Mouse (Mus musculus) embryonic facial prominence, embryonic 10.5 days (tissue): ENCODE measurements around the gene Rassf4. TPM values are rescaled to one million over a fixed set of nuclear protein-coding genes. Genes with fewer than 3 reads are reported as not detected.

Experiments used
- DNase-seq: peaks from one replicate; pipeline ENCODE4 v3.0.0-alpha.2; 2017; ENCODE audit warnings: low spot score
- H3K27ac ChIP-seq: fragments of 300-500 bp; sonication (generic); replicated peaks from 2 replicates; pipeline ENCODE4 v1.5.1; 2016; ENCODE audit warnings: mild to moderate bottlenecking
- H3K27me3 ChIP-seq: fragments of 300-500 bp; sonication (generic); replicated peaks from 2 replicates; pipeline ENCODE4 v1.6.1; 2016; ENCODE audit warnings: low read depth, mild to moderate bottlenecking; ENCODE audit not compliant: poor library complexity, severe bottlenecking
- H3K36me3 ChIP-seq: fragments of 300-500 bp; sonication (generic); replicated peaks from 2 replicates; pipeline ENCODE4 v1.6.1; 2016; ENCODE audit warnings: mild to moderate bottlenecking, moderate library complexity
- H3K4me1 ChIP-seq: fragments of 300-500 bp; sonication (generic); 2 replicates; pipeline ENCODE4 v1.6.1; 2016
- H3K4me3 ChIP-seq: fragments of 300-500 bp; sonication (generic); 2 replicates; pipeline ENCODE4 v1.5.1; 2016; ENCODE audit warnings: mild to moderate bottlenecking, moderate library complexity
- H3K9me3 ChIP-seq: fragments of 300-500 bp; sonication (generic); 2 replicates; pipeline ENCODE4 v1.6.1; 2016; ENCODE audit warnings: mild to moderate bottlenecking
- WGBS: fragments of 180-500 bp; shearing (Covaris S2); methylation state at CpG from one replicate; pipeline ENCODE4 v1.1.7; 2016; 5-methylcytosine and 5-hydroxymethylcytosine counted together
- polyA plus RNA-seq: library from polyadenylated mRNA; unstranded; fragments of >200 nt; fragmentation: Nextera tagmentation; extraction: Ambion mirVana; gene quantifications from 2 replicates; pipeline ENCODE4 v1.2.1, GENCODE M21; 2016

Gene Rassf4
- polyA plus RNA-seq, 1 experiment from 2014 or later = 12.8 TPM

DNA sequence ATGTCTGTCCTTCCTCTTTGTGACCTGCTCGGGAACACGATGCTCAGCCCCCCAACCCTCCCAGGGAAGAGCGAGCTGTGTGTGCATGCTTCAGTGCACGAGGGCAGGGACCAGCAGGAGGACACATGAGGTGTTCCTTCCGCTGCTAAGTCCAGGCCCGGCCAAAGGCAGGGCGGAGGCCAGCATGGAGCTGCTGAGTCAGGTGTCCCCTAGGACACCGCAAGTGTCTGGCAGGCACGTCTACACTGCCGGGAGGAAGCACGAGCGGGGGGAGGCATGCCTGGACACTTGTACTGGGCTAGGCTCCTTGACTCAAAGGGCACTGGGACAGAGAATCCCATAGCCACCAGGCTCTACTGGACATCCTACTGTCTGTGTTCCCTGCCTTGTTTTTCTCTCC, 26.0 kb downstream of the Rassf4 start:
- H3K4me3 ChIP-seq = no peak overlapping the region
- peaks cover 7% of the 10 kb centered on the region; the same call in 1 of the 2 replicates for H3K36me3 ChIP-seq
- H3K4me1 ChIP-seq = peaks cover 21% of the 10 kb centered on the region; the same call in 1 of the 2 replicates
- H3K27me3 ChIP-seq = no peaks in the 10 kb centered on the region
- H3K27ac ChIP-seq = no peak overlapping the region
- H3K9me3 ChIP-seq = no peaks in the 10 kb centered on the region
- DNase-seq = no peak
- 83% methylated on average over 12 of the region's 12 CpGs for whole genome bisulfite sequencing

DNA sequence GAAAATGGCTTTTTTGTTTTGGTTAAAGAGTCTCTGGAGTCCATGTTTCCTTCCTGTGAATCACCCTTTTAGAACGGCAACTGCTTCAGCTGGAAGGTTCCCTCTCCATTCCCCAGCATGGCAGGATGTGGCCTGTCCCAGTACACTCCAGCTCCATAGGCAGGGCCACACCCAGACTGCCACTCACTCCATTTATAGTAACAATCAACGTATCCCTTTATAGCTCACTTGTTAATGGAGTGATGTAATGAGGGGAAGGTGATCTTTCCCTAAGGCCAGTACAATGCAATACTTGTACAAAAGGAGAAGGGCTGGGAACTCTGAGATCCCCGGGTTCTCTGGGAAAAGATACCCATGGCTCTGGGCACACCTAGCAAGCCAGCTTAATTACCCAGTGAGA, 29.4 kb downstream of the Rassf4 start:
- Histone ChIP-seq H3K4me3 (no peak overlapping the region), H3K9me3 (no peaks in the 10 kb centered on the region), H3K36me3 (peaks cover 7% of the 10 kb centered on the region; the same call in 1 of the 2 replicates), H3K4me1 (0 out of 2 replicates have a peak, but pooled peaks cover 6% of the 10 kb centered on the region), H3K27ac (no peak overlapping the region), H3K27me3 (no peaks in the 10 kb centered on the region)
- no peak for DNase-seq
- 68% methylated on average over 3 of the region's 3 CpGs for WGBS

DNA sequence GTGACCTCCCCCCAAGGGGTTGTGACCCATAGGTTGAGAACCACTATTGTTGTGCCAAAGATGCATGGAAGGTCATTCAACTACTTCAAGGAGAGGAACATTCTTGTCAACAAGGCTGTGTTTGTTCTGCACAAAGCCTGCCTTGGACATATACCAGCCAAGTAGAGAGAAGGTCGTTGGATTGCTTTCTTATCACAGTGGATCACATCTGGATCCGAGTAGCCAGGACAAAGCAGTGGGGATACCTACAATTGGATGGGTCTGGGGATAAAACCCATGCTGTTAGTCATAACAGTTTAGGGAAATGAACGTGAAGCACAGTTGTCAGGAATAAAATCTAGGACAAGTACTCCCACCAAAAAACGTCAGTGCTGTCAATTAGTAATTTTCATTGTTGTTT, 29.9 kb downstream of the Rassf4 start:
- no peak for DNase-seq
- no peaks in the 10 kb centered on the region for H3K27me3 ChIP-seq
- H3K4me1 ChIP-seq = 0 out of 2 replicates have a peak, but pooled peaks cover 9% of the 10 kb centered on the region
- no peak overlapping the region for H3K4me3 ChIP-seq
- no peak overlapping the region for H3K27ac ChIP-seq
- no peaks in the 10 kb centered on the region for H3K9me3 ChIP-seq
- H3K36me3 ChIP-seq = peaks cover 7% of the 10 kb centered on the region; the same call in 1 of the 2 replicates
- 52% methylated on average over 4 of the region's 4 CpGs for WGBS

DNA sequence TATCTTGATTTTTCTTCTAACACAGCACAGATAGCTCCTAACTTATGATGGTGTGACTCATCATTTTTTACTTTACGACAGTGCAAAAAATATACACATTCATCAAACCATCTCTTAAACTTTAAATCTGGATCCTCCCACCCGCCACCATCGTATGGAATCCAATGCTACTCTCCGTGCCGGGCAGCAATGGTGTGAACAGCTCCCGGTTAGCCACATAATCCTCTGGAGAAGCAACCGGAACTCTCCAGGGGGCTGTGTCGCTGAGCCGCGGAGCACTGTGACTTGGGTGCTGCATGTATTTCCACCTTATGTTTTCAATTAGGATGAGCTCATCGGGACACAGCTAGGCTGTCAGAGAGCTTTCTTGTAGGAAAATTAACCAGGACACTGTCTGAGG, 30.8 kb downstream of the Rassf4 start:
- Histone ChIP-seq H3K9me3 (no peaks in the 10 kb centered on the region), H3K4me3 (no peak overlapping the region), H3K27ac (no peak overlapping the region), H3K36me3 (peaks cover 10% of the 10 kb centered on the region; the same call in 1 of the 2 replicates), H3K27me3 (no peaks in the 10 kb centered on the region), H3K4me1 (0 out of 2 replicates have a peak, but pooled peaks cover 11% of the 10 kb centered on the region)
- 83% methylated on average over 11 of the region's 11 CpGs for WGBS
- no peak for DNase-seq

DNA sequence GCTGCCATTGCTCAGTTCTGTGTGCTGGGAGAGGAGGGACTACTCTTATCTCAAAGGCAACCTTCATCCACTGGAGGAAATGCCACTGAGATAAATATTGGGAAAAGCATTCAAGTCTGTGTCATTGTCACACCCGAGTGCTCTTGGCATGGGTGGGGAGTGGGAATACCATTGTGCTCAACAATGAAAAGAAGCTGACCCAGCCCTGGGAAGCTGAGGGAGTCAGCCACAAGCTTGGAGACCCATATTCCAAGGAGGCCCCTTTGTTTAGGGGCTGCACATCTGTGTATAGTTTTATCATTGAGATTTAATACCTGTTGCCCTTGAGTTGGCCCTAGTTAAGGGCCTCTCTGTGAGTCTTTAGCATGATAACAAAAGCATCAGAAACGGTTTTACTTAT, 34.1 kb downstream of the Rassf4 start:
- no peak for DNase-seq
- H3K4me3 ChIP-seq = no peak overlapping the region
- H3K36me3 ChIP-seq = peaks cover 5% of the 10 kb centered on the region; the same call in 1 of the 2 replicates
- WGBS = 75% methylated on average over 2 of the region's 2 CpGs
- no peaks in the 10 kb centered on the region for H3K27me3 ChIP-seq
- H3K27ac ChIP-seq = no peak overlapping the region
- H3K9me3 ChIP-seq = no peaks in the 10 kb centered on the region
- peaks cover 22% of the 10 kb centered on the region for H3K4me1 ChIP-seq

DNA sequence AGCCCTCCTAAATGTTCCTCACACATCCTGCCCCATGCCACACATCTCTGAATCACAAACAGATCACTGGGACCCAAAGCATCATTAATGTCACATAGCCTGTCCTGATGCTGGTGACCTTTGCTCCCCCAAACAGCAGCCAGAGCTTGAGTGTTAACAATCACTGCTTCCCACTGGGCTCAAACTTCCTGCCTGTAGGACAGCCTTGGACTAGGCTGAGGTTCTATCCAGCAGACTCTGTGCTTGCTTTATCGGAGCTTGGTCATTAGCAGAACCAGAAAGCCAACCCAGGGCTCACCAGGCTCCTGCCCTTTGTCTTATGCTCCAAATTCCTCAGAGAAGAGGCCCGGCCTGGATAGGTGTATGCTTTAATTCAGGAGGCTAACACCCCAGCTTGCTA, 34.9 kb downstream of the Rassf4 start:
- H3K27ac ChIP-seq = no peak overlapping the region
- H3K27me3 ChIP-seq = no peaks in the 10 kb centered on the region
- no peak for DNase-seq
- H3K36me3 ChIP-seq = peaks cover 5% of the 10 kb centered on the region; the same call in 1 of the 2 replicates
- H3K4me1 ChIP-seq = peaks cover 22% of the 10 kb centered on the region
- no peaks in the 10 kb centered on the region for H3K9me3 ChIP-seq
- no peak overlapping the region for H3K4me3 ChIP-seq
- WGBS = 86% methylated on average over 2 of the region's 2 CpGs

DNA sequence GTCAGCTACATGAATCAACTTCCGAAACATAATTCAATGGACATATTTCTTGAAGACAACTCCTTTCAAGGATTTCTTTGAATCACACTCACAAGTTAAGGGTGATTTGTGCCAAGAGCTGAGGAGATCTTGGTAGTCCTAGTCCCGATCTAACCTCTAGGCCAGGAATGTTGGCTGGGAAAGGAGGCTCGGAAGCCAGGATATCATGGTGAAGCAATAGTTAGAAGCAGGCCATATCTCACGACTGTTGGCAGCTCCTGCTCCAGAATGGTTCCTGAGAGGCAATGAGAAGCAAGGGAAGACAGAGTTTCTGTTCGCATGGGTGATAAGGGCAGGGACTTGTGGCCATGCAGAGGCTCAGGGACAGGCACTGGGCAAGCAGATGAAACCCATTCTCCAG, 36.3 kb downstream of the Rassf4 start:
- H3K4me1 ChIP-seq = peaks cover 16% of the 10 kb centered on the region
- no peak overlapping the region for H3K27ac ChIP-seq
- H3K4me3 ChIP-seq = no peak overlapping the region
- H3K9me3 ChIP-seq = no peaks in the 10 kb centered on the region
- peaks cover 5% of the 10 kb centered on the region; the same call in 1 of the 2 replicates for H3K36me3 ChIP-seq
- 91% methylated on average over 5 of the region's 5 CpGs for WGBS
- H3K27me3 ChIP-seq = no peaks in the 10 kb centered on the region
- DNase-seq = no peak

DNA sequence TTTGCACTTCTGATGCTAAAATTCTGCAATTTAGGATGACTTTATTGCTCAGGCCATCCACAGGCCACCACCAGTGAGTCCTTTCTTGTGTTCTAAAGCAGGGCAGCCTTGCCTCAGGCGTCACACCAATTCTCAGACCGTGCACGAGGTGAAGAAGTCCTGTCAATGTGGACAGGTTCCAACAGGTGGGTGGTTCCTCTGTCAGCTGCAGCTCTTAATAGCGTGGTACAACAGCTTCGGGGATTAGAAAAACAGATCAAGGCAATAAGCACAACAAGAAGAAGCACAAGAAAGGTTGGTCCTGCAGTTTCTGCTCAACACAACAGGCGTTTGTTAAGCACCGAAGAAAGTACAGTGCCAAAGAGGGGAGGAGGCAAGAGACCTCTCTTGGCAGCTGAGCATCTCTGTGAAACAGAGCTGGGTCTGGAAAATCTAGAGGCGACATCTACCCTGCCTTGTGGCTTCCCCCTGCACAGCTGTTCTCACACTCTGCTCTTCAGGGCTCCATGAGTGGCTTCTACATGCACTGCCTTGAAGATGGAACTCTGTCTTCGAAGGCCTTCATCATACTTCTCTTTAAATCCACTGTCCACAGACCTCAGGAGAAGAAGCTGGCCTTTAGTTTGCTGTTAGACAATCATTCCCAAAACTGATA, 37.0 kb downstream of the Rassf4 start:
- Histone ChIP-seq H3K27ac (no peak overlapping the region), H3K36me3 (peaks cover 5% of the 10 kb centered on the region; the same call in 1 of the 2 replicates), H3K27me3 (no peaks in the 10 kb centered on the region), H3K4me1 (peaks cover 16% of the 10 kb centered on the region), H3K9me3 (no peaks in the 10 kb centered on the region), H3K4me3 (no peak overlapping the region)
- no peak for DNase-seq
- 81% methylated on average over 9 of the region's 9 CpGs for WGBS

DNA sequence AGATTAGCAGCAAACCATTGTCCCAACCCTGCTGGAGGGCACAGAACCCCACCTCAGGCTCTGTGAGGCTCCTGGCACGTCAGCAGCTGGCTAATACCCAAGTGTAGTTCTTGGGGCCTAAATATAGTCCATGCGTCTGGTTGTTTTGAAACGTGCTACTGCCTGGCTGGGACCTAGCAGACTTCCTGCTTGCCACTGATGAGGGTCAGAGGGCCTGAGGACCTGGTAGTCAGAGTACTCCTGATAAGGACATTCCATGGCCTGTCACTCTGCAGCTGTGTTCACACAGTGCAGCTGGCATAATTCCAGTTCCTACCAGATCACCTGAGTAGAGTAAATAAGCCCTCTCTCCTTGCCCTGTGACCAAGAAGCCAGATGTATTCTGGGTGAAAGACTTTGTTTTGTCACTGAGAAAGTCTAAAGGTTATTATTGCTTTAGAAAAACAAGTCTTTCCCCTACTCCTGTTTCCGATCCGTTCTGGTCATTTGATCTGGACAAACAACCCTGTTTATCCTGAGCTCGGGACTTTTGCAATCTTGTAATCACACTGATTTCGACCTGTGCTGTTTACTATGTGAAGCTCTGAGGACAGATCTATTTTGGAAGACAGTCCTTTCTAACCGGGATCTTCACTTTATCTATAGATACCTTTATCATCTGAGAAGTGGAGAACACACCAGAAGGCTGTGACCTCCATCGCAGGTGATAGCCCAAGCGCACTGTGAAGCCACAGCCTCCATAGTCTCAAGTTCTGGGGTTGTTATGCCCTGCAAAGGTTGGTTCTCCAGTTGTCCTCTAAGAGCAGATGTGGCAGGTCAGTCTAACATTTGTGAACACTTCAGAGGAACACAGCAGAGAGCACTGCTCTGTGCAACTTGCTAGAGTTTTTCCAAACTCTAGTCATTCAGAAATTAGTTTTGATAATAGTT, 38.2 kb downstream of the Rassf4 start:
- WGBS = 53% methylated on average over 10 of the region's 10 CpGs
- Histone ChIP-seq H3K36me3 (peaks cover 5% of the 10 kb centered on the region; the same call in 1 of the 2 replicates), H3K27ac (peak overlapping the region; percentile 44; the same call in 1 of the 2 replicates), H3K27me3 (no peaks in the 10 kb centered on the region), H3K4me3 (no peak overlapping the region), H3K4me1 (peaks cover 16% of the 10 kb centered on the region), H3K9me3 (no peaks in the 10 kb centered on the region)
- DNase-seq = peak; percentile 28

DNA sequence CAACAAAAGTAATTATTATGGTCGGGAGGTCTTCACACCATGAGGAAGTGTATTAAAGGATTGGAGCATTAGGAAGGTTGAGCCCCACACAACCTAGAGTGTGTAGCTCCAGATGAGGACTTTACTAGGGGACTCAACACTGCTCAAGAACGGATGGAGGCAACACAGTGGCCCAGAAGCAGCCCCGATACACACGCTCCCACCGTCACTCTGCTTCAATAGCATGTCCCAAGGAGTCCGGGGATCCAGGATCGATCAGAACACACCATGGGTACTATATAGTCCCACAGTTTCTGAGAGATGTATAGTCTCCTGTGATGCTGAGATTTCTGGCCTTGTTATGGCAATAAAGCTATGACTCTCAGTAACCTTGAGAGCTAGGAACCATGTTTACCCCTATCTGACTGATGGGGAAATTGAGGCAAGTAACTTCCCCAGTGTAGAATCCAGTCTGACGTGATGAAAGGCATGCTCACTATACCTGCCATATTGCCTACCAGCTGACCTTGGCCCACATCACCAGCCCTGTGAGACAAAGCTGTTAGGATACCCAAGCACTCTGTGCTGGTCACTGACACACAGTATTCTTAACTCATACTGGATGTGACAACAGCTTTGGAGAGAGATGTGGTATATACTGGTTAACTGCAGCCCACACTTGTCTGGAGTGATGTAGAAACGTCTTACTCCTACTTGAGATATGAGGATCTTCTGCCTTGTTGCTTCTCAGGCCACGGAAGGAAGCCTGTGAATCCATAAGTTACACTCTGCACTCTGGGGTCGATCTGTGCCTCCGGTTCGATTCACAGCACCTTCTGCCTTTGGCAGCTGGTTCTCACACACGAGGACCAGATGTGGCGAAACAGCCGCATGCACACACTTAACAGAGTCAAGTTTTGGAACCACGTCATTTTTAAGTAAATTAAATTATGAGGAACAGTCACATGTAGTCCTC, 39.7 kb downstream of the Rassf4 start:
- DNase-seq = no peak
- peaks cover 5% of the 10 kb centered on the region; the same call in 1 of the 2 replicates for H3K36me3 ChIP-seq
- no peak overlapping the region for H3K27ac ChIP-seq
- no peaks in the 10 kb centered on the region for H3K9me3 ChIP-seq
- no peak overlapping the region for H3K4me3 ChIP-seq
- H3K4me1 ChIP-seq = peaks cover 20% of the 10 kb centered on the region
- no peaks in the 10 kb centered on the region for H3K27me3 ChIP-seq
- WGBS = 88% methylated on average over 17 of the region's 17 CpGs

DNA sequence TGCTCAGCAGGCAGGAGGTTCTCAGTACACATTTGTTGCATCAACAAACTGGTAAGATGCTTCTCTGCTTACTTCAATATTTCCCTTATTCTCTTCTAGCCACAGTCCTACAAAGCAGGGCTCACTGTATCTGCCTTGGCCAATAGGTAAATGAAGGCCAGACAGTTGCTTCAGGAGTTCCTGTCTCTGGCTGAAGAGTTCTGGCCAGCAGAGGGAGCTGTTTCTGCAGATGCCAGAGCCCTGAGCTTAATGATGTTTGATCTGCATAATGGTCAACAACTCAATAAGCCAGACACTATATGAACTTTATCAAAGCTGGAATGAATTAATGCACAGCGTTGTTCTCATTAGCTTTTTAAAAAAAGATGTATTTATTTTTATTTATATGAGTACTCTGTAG, 41.6 kb downstream of the Rassf4 start:
- Histone ChIP-seq H3K9me3 (no peaks in the 10 kb centered on the region), H3K4me3 (no peak overlapping the region), H3K36me3 (peaks cover 2% of the 10 kb centered on the region), H3K4me1 (peaks cover 21% of the 10 kb centered on the region), H3K27me3 (no peaks in the 10 kb centered on the region), H3K27ac (no peak overlapping the region)
- peak; percentile 67 for DNase-seq
- 49% methylated on average over 1 of the region's 1 CpGs for WGBS

DNA sequence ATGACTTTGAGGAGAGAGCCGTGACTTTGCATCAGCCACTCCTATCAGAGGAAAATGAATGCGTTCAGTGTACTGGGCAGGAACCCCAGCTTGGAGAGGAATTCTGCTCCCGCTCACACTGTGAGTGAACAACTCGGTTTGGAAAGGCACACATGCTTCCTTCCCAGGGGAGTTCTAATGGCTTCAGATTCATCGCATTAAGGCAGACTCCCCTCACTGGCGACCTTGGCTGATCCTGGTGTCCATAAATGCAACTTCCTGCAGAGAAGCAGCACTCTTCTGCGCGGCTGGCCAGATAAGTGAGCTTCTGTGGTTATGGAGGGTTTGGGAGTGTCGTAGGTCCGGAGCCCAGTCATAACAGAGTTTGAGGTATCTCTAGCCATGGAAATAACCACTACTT, 44.0 kb downstream of the Rassf4 start:
- Histone ChIP-seq H3K4me3 (no peak overlapping the region), H3K9me3 (no peaks in the 10 kb centered on the region), H3K36me3 (peaks cover 25% of the 10 kb centered on the region), H3K27me3 (no peaks in the 10 kb centered on the region), H3K27ac (peak overlapping the region; percentile 35; the same call in 1 of the 2 replicates), H3K4me1 (peaks cover 11% of the 10 kb centered on the region)
- no peak for DNase-seq
- WGBS = 92% methylated on average over 10 of the region's 10 CpGs
